Mouse (Mus musculus) heart, adult 8-10 months (tissue): ENCODE results near the gene Pmfbp1. TPM values are rescaled to one million over a fixed set of nuclear protein-coding genes. Genes with fewer than 3 reads are reported as not detected.
A peak's percentile ranks its signal among the peaks of the same experiment; 100 is the strongest.
"Not testable (repeated sequence)": the region's sequence is repeated elsewhere in the genome, so short reads cannot be mapped to it uniquely, and the experiment has no call there.

Source experiments
- DNase-seq: peaks from one replicate; pipeline ENCODE4 v3.0.0; 2022; ENCODE audit warnings: low spot score
- total RNA-seq, 4 experiments: library from RNA; stranded (reverse); gene quantifications; 2 replicates each; pipeline ENCODE4 v1.2.4; 2022

The Pmfbp1 gene
- total RNA-seq, result not detected

DNA sequence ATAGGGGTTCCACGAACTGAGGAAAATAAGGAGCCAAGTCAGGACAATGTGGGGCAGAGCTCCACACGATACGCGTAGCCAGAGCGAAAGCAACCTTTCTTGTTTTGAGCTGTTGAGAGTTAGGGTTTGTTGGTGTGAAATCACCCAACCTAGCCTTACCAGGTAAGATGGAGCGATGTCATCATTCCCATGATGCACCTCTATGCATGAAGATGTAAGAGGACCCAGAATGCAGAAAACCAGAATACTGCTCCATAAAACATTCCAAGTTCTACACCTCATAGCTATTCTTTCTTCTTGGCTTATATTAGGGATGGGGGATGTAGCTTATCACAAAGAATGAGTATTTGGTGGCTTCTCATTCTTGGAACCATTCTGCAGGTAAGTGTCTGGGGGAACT is at the start of gene Pmfbp1:
Gene Pmfbp1 (plus strand): TSS at position 301 of the 400 bp plus-strand sequence.
- DNase-seq, result no peak

DNA sequence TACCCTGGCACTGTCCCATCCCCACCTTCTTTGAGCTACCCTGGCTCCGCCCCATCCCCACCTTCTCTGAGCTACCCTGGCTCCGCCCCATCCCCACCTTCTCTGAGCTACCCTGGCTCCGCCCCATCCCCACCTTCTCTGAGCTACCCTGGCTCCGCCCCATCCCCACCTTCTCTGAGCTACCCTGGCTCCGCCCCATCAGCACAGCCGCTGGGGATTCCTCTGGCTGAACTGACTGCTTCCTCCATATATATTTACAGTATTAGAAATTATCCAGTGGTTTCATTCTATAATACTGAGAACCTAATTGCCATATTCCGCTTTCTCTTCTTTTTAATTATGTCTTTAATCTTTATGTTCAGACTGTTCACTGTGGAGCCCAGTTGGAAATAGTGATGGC is 46.9 kb upstream of the Pmfbp1 start:
- DNase-seq, result not testable (repeated sequence)

DNA sequence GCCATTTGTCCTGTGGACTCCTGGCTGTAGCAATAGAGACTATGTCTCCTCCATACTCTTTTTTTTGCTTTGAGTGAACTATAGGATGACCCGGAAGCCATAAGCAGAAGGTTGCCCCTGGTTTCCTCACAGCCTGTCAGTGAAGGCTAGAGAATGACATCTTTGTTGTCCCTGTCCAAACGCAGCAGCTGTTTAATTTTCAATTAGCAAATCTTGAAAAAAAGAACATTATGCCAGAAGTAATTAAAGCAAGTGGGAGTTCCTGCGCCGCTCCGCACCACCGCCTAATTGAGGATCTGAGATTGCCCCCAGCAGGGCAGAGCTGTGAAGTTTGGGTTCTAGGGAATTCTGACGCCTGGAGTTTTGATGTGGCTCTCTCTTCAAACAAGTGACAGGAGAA is 42.8 kb upstream of the Pmfbp1 start:
- DNase-seq, result no peak

DNA sequence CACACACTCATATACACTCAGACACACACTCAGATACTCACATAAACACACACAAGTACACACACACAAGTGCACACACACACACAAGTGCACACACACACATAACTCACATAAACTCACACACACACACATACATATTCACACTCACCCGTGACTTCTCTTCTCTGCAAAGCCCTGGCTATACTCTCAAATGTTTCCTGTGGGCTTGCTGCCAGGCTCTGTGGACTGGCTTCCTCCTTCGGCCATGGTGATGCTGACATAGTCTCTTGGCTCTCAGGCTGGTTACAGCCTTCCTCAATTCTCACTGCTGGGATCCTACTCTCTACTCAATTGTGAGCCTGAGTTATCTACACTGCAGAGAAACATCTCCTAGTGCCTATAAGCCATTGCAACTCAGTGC is 38.7 kb upstream of the Pmfbp1 start:
- DNase-seq, result peak; percentile 11

DNA sequence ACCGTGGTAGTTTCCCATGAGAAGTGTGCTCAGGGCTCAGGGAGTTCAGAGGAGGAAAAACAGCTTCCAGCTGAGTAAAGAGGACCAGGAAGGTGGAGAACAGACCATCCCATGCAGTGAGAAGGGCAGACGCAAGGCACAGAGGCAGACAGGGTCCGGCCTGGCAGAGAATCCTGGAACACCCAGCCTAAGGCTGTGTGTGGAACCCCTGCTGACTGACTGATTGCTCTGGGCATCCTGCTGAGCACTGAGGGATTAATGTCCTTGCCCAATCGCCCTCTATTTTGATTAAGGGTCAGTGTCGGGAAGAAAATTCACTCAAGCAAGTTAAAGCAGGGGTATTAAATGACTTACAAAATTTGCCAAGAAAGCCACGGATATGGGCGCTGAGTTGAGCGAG is 36.4 kb upstream of the Pmfbp1 start:
- no peak for DNase-seq

DNA sequence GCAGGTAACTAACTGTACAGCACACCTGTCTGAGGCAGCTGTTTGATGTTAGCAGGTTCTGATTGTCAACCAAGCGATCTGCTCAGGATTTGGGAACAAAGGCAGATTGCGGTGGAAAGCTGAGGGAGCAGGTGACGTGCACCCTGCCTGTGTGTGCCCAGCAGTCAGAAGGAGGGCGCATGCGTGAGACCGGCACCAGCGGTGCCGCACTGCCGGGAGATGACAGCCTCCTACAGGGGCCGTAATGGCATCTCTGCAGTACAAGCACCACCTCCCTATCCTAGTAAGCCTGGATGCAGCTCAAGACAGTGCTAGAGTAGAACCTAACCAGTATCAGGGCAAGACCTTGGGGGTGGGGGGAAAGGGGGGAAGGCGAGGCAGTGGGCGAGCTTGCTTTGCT is 35.2 kb upstream of the Pmfbp1 start:
- no peak for DNase-seq

DNA sequence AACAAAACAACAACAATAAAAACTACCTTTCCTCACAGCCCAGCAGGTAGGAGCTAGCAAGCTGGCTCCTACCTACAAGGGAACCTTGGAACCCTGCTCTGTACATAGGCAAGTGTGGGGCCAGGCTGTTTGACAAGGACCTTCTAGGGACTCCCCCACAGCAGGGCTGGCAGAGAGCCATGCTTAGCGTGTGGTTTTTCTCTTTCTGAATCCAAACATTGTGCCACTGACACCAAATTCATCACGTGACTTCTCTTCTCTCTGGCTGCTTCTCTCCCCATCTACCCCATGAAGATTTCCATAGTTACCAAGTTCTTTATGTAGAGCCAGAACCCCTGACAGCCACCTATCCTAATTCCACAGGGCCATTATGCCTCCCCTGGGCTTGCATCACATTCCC is 30.8 kb upstream of the Pmfbp1 start:
- no peak for DNase-seq

DNA sequence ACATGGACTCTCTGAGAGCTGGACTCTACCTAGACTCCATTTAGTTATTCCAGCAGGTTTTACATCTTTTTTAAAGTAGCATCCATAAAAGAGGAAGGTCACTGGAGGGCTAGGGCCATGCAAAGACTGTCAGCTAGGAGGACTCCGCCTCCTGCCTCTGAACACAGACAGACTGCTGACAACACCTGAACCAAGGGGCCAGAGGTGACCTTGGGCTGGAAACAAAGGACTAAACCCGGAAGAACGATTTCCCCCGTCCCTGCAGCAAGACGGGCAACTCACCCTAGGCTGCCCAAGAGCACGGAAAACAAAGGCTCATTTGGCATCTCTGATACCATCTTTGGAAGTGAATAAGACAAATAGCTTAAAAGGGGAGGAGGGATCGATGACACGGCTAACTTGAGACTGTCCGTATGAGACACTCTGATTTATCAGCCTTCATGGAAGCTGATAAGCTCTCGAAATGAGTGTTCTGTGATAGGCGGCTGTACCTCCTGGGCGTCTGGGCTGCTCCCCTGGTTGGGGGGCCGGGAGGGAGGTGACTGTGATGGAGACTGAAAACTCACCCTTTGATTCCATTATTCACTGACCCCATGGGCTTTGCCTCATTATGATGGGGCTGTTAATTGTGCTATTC is 30.0 kb upstream of the Pmfbp1 start:
- DNase-seq, result no peak

DNA sequence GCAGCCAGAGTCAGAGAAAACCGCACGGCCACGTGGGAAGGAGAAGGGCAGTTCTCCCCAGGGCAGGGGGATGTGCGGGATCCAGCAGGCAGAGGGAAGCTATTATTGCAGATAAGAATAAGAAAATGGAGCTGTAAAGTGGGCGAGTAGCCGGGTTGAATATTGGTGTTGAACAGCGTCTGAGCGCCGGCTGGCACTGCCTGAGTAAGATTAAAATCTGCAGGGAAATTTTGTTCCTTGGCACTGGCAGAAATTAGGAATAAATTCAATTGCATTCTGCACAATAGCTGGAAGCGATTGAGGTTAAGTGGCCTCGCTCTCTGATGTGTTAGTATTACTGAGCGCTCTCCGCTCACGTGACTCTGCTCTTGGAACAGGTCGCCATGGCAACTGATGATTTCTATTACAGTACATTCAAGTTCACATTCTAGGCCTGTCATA is 29.4 kb upstream of the Pmfbp1 start:
- no peak for DNase-seq

DNA sequence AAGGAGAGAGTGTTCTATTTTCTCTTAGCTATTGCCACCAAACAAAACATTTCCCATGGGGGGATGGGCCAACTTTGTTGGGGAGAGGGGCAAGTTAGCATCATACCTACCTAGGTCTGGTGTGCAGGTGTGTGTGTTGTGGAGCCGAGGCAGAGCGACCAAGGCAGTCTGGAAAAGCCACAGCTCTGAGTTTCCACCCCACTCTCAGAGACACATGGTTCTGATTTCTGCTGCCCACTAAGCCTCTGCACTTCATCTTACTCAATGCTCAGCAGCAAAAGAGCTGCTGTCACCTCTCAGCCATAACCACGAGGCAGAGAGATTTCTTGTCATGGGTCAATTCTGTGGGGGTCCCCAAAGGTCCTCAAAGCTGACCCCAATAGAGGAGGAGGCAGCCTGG is 28.8 kb upstream of the Pmfbp1 start:
- no peak for DNase-seq

DNA sequence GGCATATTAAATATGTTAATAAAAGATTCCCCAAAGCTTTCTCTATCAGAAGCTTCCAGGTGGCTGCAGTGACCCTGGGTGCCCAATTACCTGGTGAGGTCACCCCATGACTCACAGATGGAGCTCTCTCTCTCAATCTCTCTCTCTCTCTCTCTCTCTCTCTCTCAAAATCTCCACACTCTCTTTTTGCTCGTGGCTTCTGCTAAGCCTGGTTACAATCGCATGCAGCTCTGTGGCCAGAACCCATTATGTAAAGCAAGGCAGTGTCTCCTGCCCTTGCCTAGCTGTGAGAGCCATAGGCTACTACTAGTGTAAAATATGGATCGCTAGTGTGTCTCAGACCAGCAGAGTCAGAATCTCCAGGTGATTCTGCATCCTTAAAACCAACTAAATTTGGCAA is 28.1 kb upstream of the Pmfbp1 start:
- DNase-seq, result no peak

DNA sequence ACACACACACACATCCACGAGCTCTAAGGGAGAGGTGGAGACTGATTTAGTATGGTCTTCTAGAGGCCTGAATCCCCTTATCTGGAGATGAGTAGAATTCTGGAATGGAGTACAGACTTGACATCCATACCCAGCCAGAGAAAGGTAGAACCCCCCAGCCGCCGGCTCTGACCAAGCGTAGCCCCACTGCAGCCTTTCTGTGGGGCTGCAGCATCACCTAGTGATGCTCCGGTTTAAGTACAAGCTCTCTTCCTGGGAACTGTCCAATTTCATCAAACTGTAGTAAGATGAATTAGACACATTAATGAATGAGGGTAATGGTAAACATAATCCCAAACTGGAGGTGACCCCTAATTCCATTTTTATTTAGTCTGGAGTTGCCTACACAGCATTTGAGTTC is 26.3 kb upstream of the Pmfbp1 start:
- no peak for DNase-seq

DNA sequence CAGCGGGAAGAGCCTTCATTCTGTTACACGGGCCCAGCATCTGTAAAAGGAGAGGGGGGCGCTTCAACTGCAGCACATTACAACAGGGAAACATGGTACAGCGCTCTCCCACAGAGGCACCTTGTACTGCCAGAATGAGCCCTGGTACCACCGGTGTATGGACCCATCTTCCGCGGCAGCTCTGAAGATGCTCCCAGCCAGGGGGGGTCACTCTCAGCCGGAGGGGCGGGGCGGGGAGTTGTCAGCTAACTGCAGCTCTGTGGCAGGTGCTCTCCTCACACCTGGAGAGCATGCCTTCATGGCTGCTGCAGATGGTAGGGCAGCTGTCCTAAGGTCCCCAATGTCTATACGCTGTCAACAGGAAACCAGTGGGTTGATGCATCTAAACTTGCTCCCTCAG is 25.7 kb upstream of the Pmfbp1 start:
- DNase-seq, result no peak

DNA sequence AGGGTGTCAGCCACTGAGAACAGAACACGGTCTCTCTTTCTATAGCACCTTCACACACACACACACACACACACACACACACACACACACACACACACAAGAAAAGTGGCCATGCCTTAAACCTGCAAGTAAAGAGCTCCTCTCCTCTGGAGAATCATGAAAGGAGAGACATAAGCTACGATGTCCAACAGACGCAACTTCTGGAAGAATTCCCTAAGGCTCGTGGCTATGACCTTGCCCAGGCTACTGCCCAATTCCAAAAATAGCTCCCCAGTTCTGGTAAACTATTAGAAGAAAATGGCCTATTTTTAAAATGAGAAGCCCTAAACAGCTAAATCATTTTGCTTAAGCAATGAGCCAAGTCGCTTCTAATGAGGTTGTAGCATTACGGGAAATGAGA is 22.0 kb upstream of the Pmfbp1 start:
- DNase-seq, result peak; percentile 13

DNA sequence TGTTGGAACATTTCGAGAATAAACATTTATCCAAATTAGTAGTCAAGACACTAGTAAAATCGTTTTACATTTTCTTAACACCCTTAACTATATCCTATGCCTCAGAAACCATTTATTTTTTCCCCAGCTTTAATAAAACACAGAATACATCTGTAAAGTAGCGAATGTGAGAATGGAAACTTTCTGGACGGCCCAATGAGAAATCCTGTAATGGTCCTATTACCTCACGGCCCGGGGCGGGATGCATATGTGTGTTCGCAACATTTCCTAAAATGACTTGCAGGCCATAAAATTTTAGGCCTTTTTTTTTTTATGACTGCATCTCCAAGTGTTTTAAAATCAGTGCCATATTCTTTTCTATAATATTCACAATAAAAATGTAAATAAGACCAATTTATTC is 21.4 kb upstream of the Pmfbp1 start:
- DNase-seq, result no peak

DNA sequence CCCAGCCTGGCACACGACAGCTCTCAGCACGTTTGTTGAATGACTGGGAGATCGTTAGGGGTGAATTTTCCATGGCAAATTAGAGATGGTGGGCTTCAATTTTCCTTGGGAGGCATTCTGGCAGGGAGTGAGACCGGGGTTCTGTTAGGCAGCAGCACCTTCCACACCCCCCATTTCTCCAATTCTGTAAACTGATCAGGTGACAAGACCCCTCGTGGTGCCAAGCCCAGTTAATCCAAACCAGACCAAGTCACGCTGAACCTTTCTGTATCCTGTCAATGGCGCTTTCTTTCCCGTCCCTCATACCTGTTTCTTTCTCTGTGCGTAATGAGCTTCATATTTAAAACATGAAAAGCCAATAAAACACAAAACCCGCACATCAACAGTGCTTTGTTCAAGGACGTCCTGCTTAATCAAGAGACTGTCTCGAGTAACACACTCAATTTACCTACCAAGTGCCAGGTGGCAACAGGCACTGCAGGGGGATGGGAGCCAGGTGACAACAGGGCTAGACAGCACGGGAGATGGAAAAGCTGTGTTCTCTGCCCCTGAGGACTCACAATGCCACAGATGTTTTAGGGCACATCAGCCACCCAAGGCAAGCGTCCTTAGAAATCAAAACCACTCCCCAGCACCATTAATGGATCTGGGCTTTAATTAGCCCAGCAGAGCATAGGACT is 19.2 kb upstream of the Pmfbp1 start:
- no peak for DNase-seq

DNA sequence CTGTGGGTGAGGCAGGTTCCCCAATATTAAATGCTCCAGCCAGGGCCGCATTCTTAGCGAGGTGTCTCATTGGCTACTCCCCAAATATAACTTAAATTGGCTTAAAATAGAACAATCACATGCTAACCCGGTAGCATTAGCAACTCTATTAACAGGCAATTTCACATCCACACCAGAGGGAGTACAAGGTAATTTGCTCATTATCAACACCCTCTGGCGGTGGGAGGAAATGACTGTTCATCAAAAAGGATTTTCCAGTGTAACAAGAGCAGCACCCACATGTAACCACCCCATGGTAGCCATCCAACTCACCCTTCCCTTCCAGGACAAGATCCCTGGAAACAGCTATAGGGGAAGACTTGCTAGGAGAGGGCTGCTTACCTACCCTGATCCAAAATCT is 18.4 kb upstream of the Pmfbp1 start:
- no peak for DNase-seq

DNA sequence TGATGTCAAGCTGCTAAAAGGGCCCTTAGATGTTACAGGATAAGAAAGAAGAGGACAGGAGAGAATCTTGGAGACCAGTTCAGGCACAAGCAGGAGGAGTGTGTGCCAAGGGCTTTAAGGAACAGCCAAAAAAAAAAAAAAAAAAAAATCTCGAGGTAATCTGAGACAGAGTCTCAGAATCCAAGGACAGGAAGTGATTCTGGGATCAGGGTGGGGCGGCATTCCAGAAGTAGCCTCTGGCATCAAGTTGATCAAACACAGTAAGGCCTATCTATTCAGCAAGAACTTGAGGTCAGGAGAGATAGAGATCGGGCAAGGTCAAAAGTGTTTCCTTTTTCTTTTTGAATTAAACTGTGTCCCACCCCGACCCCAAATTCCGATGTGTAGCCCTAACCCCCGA is 15.2 kb upstream of the Pmfbp1 start:
- DNase-seq, result no peak

DNA sequence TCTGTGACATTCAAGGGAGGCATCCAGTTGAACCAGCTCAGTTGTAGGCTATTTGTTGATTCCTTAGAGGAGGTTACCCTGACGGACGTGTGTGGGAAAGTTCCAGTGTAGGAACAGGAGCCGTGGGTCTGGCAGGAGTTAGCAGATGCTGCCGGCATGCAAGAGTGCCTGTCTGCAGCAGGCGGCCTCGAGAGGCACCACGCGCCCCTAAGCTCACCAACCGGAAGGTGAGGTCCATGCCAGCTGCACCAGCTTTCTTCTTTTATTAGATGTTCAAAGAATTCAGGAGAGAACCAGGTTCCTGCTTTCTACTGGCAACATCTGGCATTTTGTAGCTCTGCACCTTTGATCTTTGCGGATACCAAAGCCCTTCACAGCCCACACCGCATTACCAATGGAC is 9.1 kb upstream of the Pmfbp1 start:
- DNase-seq, result no peak

DNA sequence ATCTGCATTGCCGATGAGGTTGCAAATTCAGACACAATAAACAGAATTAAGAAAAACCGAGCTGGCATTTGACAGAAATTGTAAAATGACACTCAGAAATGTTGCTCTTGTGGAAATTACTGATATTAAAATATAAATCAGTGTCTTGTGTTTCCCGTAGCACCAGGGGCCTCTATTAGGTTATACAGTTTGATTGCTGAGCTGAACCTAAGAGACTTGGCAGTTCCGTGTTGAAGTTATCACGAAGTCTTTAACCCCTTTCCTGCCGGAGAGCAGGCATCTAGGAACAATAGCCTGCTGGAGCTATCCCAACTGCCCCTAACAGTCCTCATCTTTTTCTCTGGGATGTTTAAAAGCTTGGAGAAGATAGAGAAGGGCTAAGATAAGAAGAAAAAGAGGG is 8.3 kb upstream of the Pmfbp1 start:
- DNase-seq, result no peak

DNA sequence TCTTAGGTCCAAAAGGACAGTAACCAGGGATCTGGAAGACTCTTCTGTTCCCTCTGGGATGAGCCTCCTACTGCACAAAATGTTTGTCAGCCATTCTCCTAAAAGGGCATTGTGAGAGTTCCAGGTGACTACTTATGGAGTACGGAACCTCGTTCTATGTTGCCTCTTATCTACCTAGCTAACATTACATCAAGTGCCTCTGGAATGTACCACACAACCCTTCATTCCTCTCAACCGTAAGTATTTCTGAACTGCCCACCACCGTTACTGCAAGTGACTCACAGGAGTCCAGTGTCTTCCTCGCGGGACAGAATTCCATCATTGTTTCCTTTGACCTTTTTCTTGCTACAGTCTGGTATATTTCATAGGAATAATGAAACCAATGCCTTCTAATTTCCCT is 1.0 kb upstream of the Pmfbp1 start:
- DNase-seq, result no peak

DNA sequence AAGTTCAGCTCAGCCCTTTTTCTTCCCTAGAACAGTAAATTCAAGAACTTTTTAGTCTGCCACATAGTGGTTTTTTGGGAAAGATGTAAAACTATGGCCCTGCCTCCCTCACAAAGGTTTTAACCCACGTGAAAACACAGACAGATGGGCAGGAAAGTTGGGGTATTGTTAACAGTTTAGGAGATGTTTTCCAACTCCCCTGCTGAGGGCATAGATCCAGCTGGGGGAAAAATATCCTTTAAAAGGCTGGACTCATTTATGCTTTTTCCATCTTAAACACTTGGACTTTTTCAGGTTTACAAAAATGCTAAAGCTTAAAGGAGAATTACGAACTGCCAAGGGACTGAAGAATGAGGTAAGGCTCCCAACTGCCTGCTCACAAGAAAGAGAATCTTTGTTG is 774 bp downstream of the Pmfbp1 start:
- DNase-seq, result no peak

DNA sequence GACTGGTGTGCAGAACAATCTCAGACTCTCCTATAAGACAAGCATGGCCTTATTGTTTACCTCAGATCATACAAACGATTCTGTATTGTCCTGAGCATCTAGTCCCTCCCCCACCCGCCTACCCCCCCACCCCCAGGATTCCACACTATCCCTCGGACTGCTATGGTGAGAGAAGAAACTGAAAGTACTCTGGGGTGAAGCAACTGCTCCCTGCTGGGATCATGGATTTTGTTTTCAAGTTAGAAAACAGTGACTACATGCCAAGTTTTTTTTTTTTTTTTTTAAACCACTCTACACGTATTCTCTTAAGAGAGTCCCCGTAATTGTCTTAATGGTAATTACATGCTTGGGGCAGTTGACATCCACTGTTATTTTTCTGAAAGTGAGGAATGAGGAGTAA is 3.6 kb downstream of the Pmfbp1 start:
- no peak for DNase-seq
